Mouse (Mus musculus) embryonic stem cell, embryonic (primary cell): ENCODE data around the gene Setd1a.

Source experiments
- CTCF ChIA-PET, 4 experiments: fragments of 300-600 bp in 2 of 4; fragments of 350-600 bp in 2 of 4; sonication (Branson Sonifier 250); formaldehyde crosslinking; loops; one replicate each; lab custom pipeline; 2022; ENCODE audit warnings: inconsistent platforms in 2 of 4; lab: Charles Lee
- POLR2A ChIA-PET, 4 experiments: fragments of 300-600 bp in 2 of 4; fragments of 350-600 bp in 2 of 4; sonication (Branson Sonifier 250); formaldehyde crosslinking; loops; one replicate each; lab custom pipeline; 2022; ENCODE audit warnings: antibody characterized with exemption in 4 of 4, inconsistent platforms in 1 of 4; lab: Charles Lee

The Setd1a gene

DNA sequence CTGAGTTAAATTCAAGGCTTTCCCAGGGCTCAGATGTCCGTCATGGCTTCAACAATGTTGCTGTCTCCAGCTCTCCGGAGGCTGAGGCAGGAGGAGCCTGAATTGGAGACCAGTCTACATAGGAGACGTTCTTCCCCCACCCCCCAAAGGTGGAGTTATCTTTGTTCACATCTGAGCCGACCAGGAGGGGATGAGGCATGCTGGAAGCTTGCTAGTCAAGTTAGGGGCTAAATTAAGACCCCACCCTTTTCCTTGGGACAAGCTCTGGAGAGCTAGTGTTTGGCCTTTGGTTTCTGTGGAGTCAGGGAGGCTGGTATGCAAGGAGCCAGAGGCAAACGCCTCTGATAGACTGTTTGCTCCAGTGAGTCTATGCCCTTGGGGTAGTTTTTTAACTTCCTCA, 23.3 kb upstream of the Setd1a start:
- POLR2A ChIA-PET = interaction anchor here (0.5 to 3.9 kb wide), 14 partner anchors 9 to 215 kb away, joined by 3 to 17 read pairs (median 4); partner anchors contain the start of genes Fbxl19 (in 1 of the 4), Fus (in 1 of the 4) and Orai3 (in 1 of the 4)
- CTCF ChIA-PET = interaction anchor here (0.6 to 1.9 kb wide), 7 partner anchors 9 to 547 kb away, joined by 3 to 4 read pairs (median 3); partner anchors contain the start of genes Bcl7c (in 1 of the 4) and Fbxl19 (in 1 of the 4)

DNA sequence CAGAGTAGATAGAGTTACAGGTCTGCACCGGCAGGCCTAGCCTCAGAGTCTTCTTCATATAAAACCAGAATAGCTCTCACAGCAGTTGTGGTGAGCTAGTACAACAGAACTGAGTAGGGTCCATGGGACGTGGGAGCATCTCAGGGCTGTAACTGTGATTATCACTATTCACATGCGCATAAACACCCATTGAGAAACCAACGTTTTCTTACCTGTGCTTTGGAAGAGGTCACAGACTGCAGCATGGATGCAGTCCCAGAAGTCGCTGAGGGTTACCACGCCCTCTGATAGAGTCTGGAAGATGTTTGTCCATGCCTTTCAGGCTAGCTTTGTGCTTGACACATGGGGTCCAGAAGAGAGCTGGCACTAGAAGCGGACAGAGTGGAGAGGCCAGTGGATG, 22.7 kb upstream of the Setd1a start:
- POLR2A ChIA-PET = interaction anchor here in 3 of 4 experiments (0.5 to 3.9 kb wide), 11 partner anchors 9 to 475 kb away, joined by 3 to 17 read pairs (median 4); partner anchors contain the start of genes Fbxl19 (in 2 of the 3), Fus (in 1 of the 3) and Orai3 (in 1 of the 3)

DNA sequence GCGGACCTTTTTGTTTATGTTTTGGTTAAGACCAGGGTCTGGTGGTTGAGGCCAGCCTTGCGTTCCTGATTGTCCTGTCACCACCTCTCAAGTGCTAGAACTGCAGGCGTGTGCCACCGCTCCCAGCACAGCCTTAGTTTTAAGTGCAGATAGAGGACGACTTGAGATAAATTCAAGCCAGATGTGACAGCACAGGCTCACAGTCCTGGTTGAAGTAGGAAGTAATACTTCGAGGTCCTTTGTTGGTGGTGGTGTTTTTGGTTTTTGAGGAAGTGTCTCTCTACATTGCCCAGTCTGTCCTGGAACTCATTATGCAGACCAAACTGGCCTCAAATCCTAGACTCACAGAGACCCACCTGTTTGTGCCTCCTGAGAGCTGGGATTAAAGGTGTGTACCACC, 16.8 kb upstream of the Setd1a start:
- POLR2A ChIA-PET = interaction anchor here (0.6 to 2.4 kb wide), 6 partner anchors 9 to 208 kb away, joined by 3 to 7 read pairs (median 4); no protein-coding TSS in a partner anchor
- CTCF ChIA-PET = interaction anchor here (0.5 to 2.4 kb wide), 9 partner anchors 32 to 545 kb away, joined by 3 to 13 read pairs (median 4); partner anchors contain the start of gene Bcl7c (in 1 of the 4)

More for the DNA sequence above, 22.7 kb upstream of the Setd1a start:
- CTCF ChIA-PET = interaction anchor here in 3 of 4 experiments (0.6 to 1.9 kb wide), 8 partner anchors 10 to 136 kb away, joined by 3 to 6 read pairs (median 4); partner anchors contain the start of gene Fbxl19 (in 1 of the 3)

DNA sequence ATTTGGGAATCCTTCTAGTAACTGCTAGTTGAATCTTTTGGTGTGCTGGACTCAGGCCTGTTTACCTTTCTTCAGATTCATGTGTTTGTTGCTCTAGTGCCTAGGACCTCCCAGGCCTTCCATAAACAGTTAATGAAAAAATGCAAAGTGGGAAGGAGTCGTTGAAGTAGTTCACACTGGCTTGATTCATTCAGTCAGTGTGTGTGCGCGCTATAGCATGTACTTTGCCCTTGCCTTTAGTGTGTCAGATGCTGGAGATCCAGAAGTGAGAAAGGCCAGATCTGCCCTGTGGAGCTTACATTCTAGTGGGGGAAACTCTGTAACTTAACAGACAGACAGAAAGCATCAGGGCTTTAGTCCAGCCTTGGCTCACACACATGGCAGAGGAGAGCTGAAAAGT, 16.0 kb upstream of the Setd1a start:
- POLR2A ChIA-PET = interaction anchor here (0.7 to 2.4 kb wide), 9 partner anchors 8 to 206 kb away, joined by 3 to 13 read pairs (median 4); partner anchors contain the start of genes Ctf1 (in 1 of the 4) and Fbxl19 (in 1 of the 4)
- CTCF ChIA-PET = interaction anchor here (0.5 to 2.4 kb wide), 16 partner anchors 8 to 159 kb away, joined by 3 to 13 read pairs (median 4); partner anchors contain the start of gene Bcl7c (in 1 of the 4)

DNA sequence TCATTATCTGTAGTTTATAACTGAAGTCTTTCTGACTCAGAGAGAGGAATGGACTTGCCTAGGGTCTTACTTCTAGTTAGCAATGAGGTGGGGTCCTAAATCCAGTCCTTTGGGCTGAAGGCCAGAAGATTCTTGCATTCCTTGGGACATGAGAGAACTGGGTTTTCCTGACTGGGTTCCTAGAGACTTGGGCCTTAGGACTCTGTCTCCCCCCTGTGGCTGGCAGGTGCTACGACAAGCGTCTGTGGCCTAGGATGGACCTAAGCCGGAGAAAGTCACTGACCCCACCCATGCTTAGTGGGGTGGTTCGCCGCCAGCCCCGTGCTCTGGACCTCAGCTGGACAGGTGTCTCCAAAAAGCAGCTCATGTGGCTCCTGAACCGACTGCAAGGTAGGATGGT, 15.4 kb upstream of the Setd1a start:
- POLR2A ChIA-PET = interaction anchor here (0.6 to 1.2 kb wide), 7 partner anchors 9 to 205 kb away, joined by 3 to 13 read pairs (median 3); partner anchors contain the start of genes Ctf1 (in 1 of the 4) and Fbxl19 (in 1 of the 4)
- CTCF ChIA-PET = interaction anchor here (0.7 to 2.4 kb wide), 13 partner anchors 9 to 158 kb away, joined by 3 to 13 read pairs (median 4); no protein-coding TSS in a partner anchor

DNA sequence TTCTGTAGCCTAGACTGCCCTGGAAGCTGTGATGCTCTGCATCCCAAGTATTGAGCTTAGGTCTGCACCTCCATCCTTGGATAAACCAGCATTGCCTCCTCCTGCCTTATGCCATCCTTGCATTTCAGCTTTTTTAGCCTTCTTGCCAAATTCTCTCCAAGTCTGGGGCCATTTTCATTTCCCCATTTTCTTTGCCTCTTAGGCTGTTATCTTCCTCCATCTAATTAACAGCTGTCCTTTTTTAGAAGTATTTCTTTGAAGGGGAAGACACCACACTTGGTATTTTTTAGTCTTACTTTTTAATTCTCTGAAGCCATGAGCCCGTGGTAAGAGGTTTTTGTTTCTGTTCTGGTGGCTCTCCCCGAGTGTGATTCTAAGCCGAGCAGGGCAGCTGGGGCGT, 12.8 kb upstream of the Setd1a start:
- CTCF ChIA-PET = interaction anchor here in 3 of 4 experiments (0.5 to 1.5 kb wide), 5 partner anchors 35 to 582 kb away, joined by 3 to 9 read pairs (median 5); partner anchors contain the start of gene Hsd3b7 (in 1 of the 3)
- POLR2A ChIA-PET = interaction anchor here (0.6 to 5.4 kb wide), 12 partner anchors 11 to 252 kb away, joined by 3 to 49 read pairs (median 4); partner anchors contain the start of genes Setd1a (in 3 of the 4) and Kat8 (in 1 of the 4)

DNA sequence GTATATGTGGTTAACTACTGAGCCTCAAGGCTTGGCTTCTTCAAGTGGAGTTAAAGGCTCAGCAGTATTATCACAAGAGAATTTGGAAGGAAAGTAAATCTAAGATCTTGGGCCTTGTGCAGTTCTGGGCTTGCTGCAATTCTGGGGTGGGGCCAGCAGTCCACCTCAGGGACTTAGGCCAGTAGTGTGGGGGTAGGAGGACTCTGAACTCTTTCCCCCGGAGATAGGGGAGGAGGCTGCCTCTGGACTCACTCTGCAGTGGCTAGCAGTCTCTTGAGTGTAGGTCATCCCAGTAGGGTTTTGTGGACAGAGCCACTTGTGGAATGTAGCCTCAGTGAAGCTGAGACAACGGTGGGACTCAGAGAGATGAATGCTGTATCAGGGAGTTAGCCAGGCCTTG, 10.7 kb upstream of the Setd1a start:
- ChIA-PET CTCF (interaction anchor here in 3 of 4 experiments (0.5 to 2.9 kb wide), 4 partner anchors 24 to 223 kb away, joined by 4 to 9 read pairs (median 4); no protein-coding TSS in a partner anchor), POLR2A (interaction anchor here in 2 of 4 experiments (1.0 to 5.4 kb wide), 8 partner anchors 12 to 35 kb away, joined by 3 to 49 read pairs (median 4); partner anchors contain the start of genes Fbxl19 (in 1 of the 2) and Setd1a (in 1 of the 2))

DNA sequence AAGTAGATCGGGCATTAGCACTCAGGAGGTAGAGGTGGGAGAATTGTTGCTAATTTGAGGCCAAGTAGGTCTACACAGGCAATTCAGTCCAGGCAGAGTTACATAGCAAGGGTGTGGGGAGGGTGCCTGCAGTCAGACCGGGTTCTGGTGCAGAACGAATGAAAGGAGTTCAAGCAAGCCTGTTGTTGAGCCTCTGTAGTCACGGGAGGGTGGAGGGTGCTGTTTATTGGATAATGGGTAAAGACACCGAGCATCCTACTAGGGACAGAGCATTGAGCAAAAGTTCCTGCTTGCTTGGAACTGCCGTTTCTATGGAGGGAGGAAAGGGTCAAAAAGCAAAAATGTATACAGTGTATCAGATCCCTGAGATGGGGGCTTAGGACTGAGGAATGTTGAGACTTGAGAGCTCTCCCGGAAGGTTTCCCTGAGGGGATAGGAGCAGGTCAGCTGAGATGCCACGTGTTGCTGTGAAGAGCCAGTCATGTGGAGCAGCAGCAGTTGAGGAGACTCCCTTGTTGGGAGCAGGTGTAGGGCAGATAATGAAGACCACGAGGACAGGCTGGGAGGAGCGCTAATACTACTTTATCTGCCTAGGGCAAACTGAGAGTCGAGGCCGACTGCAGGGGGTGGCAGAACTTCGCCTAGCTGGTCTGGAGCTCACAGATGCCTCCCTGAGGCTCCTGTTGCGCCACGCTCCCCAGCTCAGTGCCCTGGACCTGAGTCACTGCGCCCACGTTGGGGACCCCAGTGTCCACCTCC, 9.4 kb upstream of the Setd1a start:
- CTCF ChIA-PET = interaction anchor here in 3 of 4 experiments (0.5 to 2.9 kb wide), 12 partner anchors 34 to 469 kb away, joined by 3 to 9 read pairs (median 3); partner anchors contain the start of genes Hsd3b7 (in 1 of the 3), Stx1b (in 1 of the 3) and Stx4a (in 1 of the 3)
- POLR2A ChIA-PET = interaction anchor here in 3 of 4 experiments (0.6 to 5.4 kb wide), 49 partner anchors 8 to 1281 kb away, joined by 3 to 54 read pairs (median 4); partner anchors contain the start of genes Setd1a (in 3 of the 3), Ctf1 (in 2 of the 3), Fus (in 2 of the 3) and Bag3 (in 1 of the 3)

DNA sequence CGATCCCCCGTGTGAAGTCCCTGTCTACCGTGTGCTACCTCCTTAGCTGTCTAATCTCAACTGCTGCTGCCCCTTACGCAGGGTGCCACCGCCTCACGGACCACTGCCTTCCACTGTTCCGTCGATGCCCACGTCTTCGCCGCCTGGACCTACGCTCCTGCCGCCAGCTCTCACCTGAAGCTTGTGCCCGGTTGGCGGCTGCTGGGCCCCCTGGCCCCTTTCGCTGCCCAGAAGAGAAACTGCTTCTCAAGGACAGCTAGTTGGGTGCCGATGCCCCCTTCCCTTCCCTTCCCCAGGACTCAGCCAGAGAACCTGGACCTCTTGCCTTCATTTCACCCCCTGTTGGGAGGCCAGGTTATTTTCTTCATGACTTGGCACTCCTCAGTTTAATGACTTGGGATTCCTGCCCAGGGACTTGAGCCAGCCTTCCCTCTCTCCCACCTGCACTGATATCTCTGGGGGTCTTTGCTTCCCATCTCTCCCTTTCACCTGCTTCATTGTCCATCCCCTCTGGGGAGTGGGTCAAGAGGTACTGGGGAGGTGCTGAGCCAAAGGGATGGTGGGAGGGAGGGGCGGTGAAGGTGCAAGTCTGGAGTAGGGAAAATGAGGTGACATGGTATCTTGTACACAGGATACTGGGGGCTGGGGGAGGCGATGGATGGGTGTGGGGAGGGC, 8.7 kb upstream of the Setd1a start:
- ChIA-PET POLR2A (interaction anchor here in 3 of 4 experiments (0.6 to 5.4 kb wide), 56 partner anchors 8 to 756 kb away, joined by 3 to 54 read pairs (median 4); partner anchors contain the start of genes Setd1a (in 3 of the 3), Ctf1 (in 2 of the 3), Fbxl19 (in 2 of the 3) and Fus (in 2 of the 3)), CTCF (interaction anchor here (0.5 to 2.9 kb wide), 13 partner anchors 33 to 468 kb away, joined by 3 to 9 read pairs (median 3); partner anchors contain the start of genes Bcl7c (in 2 of the 4), Hsd3b7 (in 1 of the 4), Stx1b (in 1 of the 4) and Stx4a (in 1 of the 4))

DNA sequence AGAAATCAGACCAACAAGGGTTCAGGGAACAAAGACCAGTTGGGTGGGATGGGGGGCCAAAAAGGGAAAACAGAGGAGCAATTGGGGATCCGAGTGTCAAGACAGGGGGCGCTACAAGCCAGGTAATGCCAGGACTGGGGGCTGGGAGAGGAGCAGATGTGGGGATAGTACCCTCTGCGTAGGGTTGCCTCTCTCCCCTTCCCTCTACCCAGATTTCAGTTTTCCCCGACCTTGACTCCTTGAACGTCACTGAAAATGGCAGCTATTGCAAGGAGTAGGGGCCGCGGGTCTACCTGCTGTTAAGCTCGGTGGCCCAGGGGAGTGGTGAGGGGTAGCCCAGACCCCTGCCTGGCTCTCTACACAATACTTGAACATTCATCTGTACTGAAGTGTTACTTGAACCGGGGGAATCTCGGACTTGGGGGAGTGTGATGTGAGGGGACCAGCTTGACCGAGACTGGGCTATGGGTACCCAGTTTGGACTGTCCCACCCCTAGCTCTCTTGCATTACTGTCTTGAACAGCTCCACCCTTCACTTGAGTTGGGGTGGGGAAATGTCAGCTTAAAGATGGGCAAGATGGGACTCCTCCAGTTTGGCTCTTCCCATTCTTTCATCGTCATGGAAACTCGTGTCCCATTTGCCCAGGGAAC, 8.0 kb upstream of the Setd1a start:
- ChIA-PET POLR2A (interaction anchor here (0.6 to 3.7 kb wide), 39 partner anchors 9 to 310 kb away, joined by 3 to 54 read pairs (median 4); partner anchors contain the start of genes Ctf1 (in 2 of the 4), Fbxl19 (in 2 of the 4), Fus (in 2 of the 4) and Setd1a (in 2 of the 4)), CTCF (interaction anchor here in 3 of 4 experiments (0.5 to 2.9 kb wide), 14 partner anchors 8 to 366 kb away, joined by 3 to 9 read pairs (median 3); partner anchors contain the start of genes Bcl7c (in 2 of the 3), Hsd3b7 (in 1 of the 3) and Setd1a (in 1 of the 3))

DNA sequence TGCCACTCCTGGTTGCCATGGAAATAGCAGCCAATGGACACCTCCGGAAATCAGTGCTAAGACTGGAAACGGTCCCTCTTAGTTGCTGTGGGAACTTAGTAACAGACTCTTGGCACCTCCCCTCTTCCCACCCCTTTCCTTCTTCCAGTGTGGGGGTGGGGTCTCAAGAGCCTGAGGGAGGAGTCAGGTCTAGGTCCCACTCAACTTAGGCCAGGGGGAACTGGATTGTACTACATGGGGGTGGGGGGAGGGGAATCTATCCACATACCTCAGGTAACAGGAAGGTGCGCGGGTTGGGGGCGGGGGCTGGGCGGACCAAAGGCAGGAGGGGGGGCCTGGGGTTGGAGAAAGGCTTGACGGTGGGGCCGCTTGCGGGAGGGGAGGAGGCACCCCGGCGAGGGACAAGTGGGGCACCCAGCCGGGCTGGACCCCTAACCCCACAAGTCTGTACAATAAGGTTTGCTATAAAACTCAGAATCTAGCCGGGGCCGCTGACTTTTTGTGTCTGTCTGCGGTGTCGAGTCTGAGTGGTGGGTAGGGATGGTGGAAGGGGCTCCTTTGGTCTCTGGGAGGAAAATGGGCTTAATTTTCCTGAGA, 7.4 kb upstream of the Setd1a start:
- ChIA-PET CTCF (interaction anchor here in 3 of 4 experiments (0.5 to 2.1 kb wide), 12 partner anchors 8 to 367 kb away, joined by 3 to 7 read pairs (median 3); partner anchors contain the start of genes Bcl7c (in 2 of the 3), Hsd3b7 (in 1 of the 3) and Setd1a (in 1 of the 3)), POLR2A (interaction anchor here (0.6 to 3.7 kb wide), 36 partner anchors 8 to 311 kb away, joined by 3 to 54 read pairs (median 4); partner anchors contain the start of genes Ctf1 (in 2 of the 4), Fbxl19 (in 2 of the 4), Fus (in 2 of the 4) and Setd1a (in 2 of the 4))

DNA sequence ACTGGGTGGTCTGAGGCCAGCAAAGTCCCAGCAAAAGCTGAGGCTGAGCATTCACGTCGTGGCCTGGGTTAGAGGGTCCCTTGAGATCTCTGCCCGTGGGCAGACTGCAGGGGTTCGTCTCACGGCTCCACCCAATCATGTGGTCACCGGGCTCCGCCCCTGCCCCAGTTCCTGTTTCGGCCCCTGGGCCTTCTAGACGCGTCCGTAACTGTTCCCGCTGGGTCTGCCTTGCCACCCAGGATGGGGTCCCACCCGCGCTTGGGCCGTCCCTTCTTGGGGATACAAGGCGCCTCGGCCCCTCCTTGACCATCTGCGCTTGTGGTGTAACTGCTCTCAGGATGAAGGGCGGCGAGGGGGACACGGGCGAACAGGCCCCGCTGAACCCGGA, 6.8 kb upstream of the Setd1a start, which contains the start of gene Orai3:
Gene Orai3, plus strand, starts transcription at position 165 of the 388 bp plus-strand sequence.
- POLR2A ChIA-PET = interaction anchor here in 3 of 4 experiments (0.6 to 2.5 kb wide), 43 partner anchors 9 to 975 kb away, joined by 3 to 18 read pairs (median 5); partner anchors contain the start of genes Ctf1 (in 2 of the 3), Kat8 (in 2 of the 3), Ccdc189 (in 1 of the 3) and Fus (in 1 of the 3)
- CTCF ChIA-PET = interaction anchor here in 2 of 4 experiments (0.6 to 1.4 kb wide), 3 partner anchors 76 to 150 kb away, joined by 3 to 4 read pairs (median 3); no protein-coding TSS in a partner anchor

DNA sequence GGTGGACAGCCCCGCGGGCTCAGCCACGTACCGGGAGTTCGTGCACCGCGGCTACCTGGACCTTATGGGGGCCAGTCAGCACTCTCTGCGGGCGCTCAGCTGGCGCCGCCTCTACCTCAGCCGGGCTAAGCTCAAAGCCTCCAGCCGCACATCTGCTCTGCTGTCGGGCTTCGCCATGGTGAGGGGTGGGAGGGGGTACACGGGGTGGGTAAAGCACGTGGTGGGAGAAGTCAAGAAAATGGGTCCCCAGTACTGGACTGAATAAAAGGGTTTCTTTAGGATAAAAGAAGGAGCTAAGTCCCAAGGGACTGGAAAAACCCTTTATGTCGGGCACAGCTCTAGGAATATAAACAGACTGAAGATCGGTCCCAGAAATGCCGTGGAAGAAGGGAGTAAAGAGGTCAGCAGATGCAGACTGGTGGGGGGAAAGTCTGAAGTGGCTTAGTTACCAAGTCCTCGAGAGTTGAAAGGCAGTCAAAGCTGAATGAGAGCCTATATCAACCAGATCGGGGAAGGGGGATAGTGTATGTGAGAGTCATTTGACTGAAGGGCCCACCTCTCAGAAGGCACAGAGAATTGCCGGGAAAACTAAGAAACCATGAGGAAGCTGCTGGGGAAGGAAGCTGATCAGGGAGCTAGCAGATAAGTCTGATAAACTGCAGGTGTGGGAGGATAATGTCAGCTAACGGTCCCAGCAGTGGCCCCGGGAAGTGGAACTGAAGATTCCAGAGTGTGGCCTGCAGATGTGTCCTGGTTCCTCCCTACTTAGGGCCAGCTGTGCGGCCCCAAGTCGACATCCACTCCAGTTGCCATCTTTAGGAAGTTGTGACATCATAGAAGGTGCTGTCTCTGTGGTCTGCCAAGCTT, 6.2 kb upstream of the Setd1a start:
- CTCF ChIA-PET = interaction anchor here in 3 of 4 experiments (0.6 to 1.5 kb wide), 9 partner anchors 25 to 165 kb away, joined by 3 to 5 read pairs (median 4); no protein-coding TSS in a partner anchor
- POLR2A ChIA-PET = interaction anchor here (0.5 to 2.5 kb wide), 80 partner anchors 10 to 974 kb away, joined by 3 to 18 read pairs (median 4); partner anchors contain the start of genes Ctf1 (in 2 of the 4), Kat8 (in 2 of the 4), Srcap (in 2 of the 4) and Bcl7c (in 1 of the 4)

DNA sequence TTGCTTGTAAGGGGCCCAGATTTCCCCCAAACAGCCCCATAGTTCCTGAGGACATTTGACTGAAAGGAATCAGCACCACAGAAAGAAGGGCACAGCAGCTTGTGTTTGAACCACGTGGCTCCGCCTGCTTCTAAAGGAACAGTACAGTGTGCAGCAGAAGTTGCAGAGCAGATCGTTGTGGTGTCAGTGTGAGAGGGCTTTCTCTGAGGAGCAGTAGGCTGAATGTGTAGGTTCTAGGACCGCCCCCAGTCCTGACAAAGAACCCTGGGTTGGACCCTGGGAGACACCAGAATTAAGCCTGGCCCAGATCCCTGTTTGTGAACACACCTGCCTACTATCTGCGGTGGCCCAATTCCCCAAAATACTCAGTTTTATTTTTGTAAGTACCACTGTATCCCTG, 5.2 kb upstream of the Setd1a start:
- POLR2A ChIA-PET = interaction anchor here (0.5 to 2.5 kb wide), 54 partner anchors 9 to 517 kb away, joined by 3 to 18 read pairs (median 5); partner anchors contain the start of genes Ctf1 (in 2 of the 4), Kat8 (in 2 of the 4), Bcl7c (in 1 of the 4) and Fus (in 1 of the 4)
- CTCF ChIA-PET = interaction anchor here (0.5 to 3.5 kb wide), 10 partner anchors 9 to 1371 kb away, joined by 3 to 17 read pairs (median 4); no protein-coding TSS in a partner anchor
